Mouse (Mus musculus): ENCODE results near the gene Ntn3. TPM values are rescaled to one million over a fixed set of nuclear protein-coding genes. Genes with fewer than 3 reads are reported as not detected.
A peak's percentile ranks its signal among the peaks of the same experiment; 100 is the strongest.

The Ntn3 gene
- polyA plus RNA-seq, 1 experiment from 2014 or later: 2.0 TPM

DNA sequence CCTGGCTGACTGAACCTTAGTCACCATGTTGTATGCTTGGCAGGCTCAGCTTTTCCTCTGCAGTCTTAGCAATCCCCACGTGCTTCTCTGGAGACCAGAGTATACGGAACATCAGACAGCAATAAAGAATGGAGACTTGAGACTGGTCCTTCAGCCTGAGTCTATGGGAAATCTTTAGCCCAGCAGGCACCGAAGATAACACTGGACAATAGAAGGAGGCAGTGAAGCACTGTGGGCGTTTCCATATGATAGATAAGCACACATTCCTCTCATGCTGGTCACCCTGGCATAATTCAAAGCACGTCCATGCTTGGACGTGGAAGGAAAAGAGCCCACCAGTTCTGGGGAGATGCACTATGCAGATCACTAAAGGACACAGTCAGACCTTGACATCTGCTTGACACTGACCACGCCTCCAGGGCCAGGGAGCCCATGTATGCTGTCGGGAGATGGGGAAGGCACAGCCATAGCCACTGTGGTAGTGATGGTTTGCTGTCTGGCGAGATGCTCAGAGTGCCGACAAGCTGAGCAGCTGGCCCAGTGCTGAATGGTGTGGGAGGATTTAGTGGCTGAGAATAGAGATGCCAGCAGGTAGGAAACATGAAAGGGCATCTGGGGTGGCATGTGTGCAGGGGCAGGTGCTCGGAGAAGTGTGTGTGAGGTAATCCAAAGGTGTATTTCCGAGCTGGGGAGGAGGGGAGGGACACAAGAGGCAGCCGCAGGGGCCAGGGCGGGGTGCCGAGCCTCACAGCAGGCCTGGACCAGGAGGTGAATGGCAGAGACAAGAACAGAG, 12.1 kb downstream of the Ntn3 start:
- Histone ChIP-seq H3K9ac (ENCODE audit: low read depth, low read length) (no peak overlapping the region), H3K4me1 (replicated peaks; ENCODE audit: control insufficient read depth, insufficient read depth, low read length) (0 out of 2 replicates have a peak, but pooled peaks cover 6% of the 10 kb centered on the region), H3K9me3 (ENCODE audit: control insufficient read depth) (no peaks in the 10 kb centered on the region), H3K4me2 (replicated peaks; ENCODE audit: low read depth) (no peak overlapping the region), H3K27ac (ENCODE audit: low read depth, low read length) (no peak overlapping the region), H3K4me3 (ENCODE audit: low read depth, low read length) (no peak overlapping the region), H3K27me3 (replicated peaks; ENCODE audit: control insufficient read depth, insufficient read depth, low read length) (no peaks in the 10 kb centered on the region), H3K36me3 (ENCODE audit: control insufficient read depth, insufficient read depth) (no peaks in the 10 kb centered on the region; the same call in 1 of the 2 replicates)
- ATAC-seq: no peak
- WGBS: 50% methylated on average over 15 of the region's 15 CpGs
- no peak for TF ChIP-seq CTCF (IDR thresholded peaks at IDR 0.05; ENCODE audit: low read depth)

GRCm38 (mm10) chr17:24195349-24195748, 14.0 kb downstream of the Ntn3 start:
- Histone ChIP-seq H3K4me1 (replicated peaks; ENCODE audit: control insufficient read depth, insufficient read depth, low read length) (no peaks in the 10 kb centered on the region), H3K4me2 (replicated peaks; ENCODE audit: low read depth) (no peak overlapping the region), H3K27me3 (replicated peaks; ENCODE audit: control insufficient read depth, insufficient read depth, low read length) (no peaks in the 10 kb centered on the region), H3K9ac (ENCODE audit: low read depth, low read length) (no peak overlapping the region), H3K27ac (ENCODE audit: low read depth, low read length) (no peak overlapping the region), H3K36me3 (ENCODE audit: control insufficient read depth, insufficient read depth) (no peaks in the 10 kb centered on the region; the same call in 1 of the 2 replicates), H3K9me3 (ENCODE audit: control insufficient read depth) (no peaks in the 10 kb centered on the region), H3K4me3 (ENCODE audit: low read depth, low read length) (no peak overlapping the region)
- 63% methylated on average over 2 of the region's 2 CpGs for WGBS
- no peak for ATAC-seq
- 0 out of 2 replicates have a peak, but pooled peaks have one; percentile 8 for TF ChIP-seq CTCF (IDR thresholded peaks at IDR 0.05; ENCODE audit: low read depth)

- WGBS: 84% methylated on average over 5 of the region's 5 CpGs
- no peaks in the 10 kb centered on the region for H3K9me3 ChIP-seq (ENCODE audit: control insufficient read depth)
- no peak overlapping the region for H3K4me3 ChIP-seq (ENCODE audit: low read depth, low read length)
- H3K27me3 ChIP-seq (replicated peaks; ENCODE audit: control insufficient read depth, insufficient read depth, low read length): no peaks in the 10 kb centered on the region
- no peak overlapping the region for H3K27ac ChIP-seq (ENCODE audit: low read depth, low read length)
- H3K36me3 ChIP-seq (ENCODE audit: control insufficient read depth, insufficient read depth): peaks cover 5% of the 10 kb centered on the region; the same call in 1 of the 2 replicates
- no peak overlapping the region for H3K4me2 ChIP-seq (replicated peaks; ENCODE audit: low read depth)
- H3K4me1 ChIP-seq (replicated peaks; ENCODE audit: control insufficient read depth, insufficient read depth, low read length): no peaks in the 10 kb centered on the region
- TF ChIP-seq CTCF (IDR thresholded peaks at IDR 0.05; ENCODE audit: low read depth): no peak
- ATAC-seq: no peak
- no peak overlapping the region for H3K9ac ChIP-seq (ENCODE audit: low read depth, low read length)
Observed at GRCm38 (mm10) chr17:24193769-24194168, 15.6 kb downstream of the Ntn3 start.

DNA sequence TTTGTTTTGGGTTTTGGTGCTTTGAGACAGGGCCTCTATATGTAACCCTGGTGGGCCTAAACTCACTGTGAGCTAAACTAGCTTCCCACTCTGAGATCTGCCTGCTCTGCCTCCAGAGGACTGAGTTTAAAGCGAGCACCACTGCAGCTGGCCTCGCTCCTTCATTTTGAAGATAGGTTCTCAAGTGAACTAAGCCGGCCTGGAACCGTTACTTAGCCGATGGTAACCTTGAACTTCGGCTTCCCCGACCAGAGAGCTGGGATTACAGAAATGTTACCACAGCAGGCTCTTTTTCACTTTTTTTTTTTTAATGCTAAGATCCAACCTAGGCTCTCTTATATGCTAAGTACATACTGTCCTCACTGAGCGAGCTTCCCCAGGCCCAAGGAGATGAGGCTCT, 16.1 kb downstream of the Ntn3 start:
- 85% methylated on average over 8 of the region's 8 CpGs for WGBS
- Histone ChIP-seq H3K36me3 (ENCODE audit: control insufficient read depth, insufficient read depth) (peaks cover 5% of the 10 kb centered on the region; the same call in 1 of the 2 replicates), H3K4me3 (ENCODE audit: low read depth, low read length) (no peak overlapping the region), H3K4me1 (replicated peaks; ENCODE audit: control insufficient read depth, insufficient read depth, low read length) (no peaks in the 10 kb centered on the region), H3K27me3 (replicated peaks; ENCODE audit: control insufficient read depth, insufficient read depth, low read length) (no peaks in the 10 kb centered on the region), H3K4me2 (replicated peaks; ENCODE audit: low read depth) (no peak overlapping the region), H3K9me3 (ENCODE audit: control insufficient read depth) (no peaks in the 10 kb centered on the region), H3K9ac (ENCODE audit: low read depth, low read length) (no peak overlapping the region), H3K27ac (ENCODE audit: low read depth, low read length) (no peak overlapping the region)
- no peak for TF ChIP-seq CTCF (IDR thresholded peaks at IDR 0.05; ENCODE audit: low read depth)
- no peak for ATAC-seq

DNA sequence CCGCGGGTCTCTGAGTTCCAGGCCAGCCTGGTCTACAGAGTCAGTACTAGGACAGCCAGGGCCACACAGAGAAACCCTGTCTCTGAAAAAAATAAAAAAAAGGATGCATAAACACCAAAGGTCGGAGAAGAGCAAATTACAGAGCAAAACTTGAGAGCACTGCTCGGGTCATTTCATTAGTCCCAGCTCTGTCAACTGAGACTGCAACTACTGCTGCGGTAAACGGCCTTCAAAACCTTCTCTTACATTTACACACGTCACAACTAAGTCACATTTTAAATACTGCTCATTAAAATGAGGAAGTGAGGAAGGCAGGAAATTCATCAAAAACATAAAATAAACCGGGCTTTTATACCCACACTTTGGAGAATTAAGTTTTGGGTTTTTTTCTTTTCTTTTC, 16.5 kb downstream of the Ntn3 start:
- no peaks in the 10 kb centered on the region for H3K9me3 ChIP-seq (ENCODE audit: control insufficient read depth)
- no peak overlapping the region for H3K9ac ChIP-seq (ENCODE audit: low read depth, low read length)
- ATAC-seq: no peak
- TF ChIP-seq CTCF (IDR thresholded peaks at IDR 0.05; ENCODE audit: low read depth): no peak
- WGBS: 77% methylated on average over 8 of the region's 8 CpGs
- peaks cover 7% of the 10 kb centered on the region; the same call in 1 of the 2 replicates for H3K36me3 ChIP-seq (ENCODE audit: control insufficient read depth, insufficient read depth)
- H3K4me2 ChIP-seq (replicated peaks; ENCODE audit: low read depth): no peak overlapping the region
- H3K27ac ChIP-seq (ENCODE audit: low read depth, low read length): no peak overlapping the region
- H3K4me1 ChIP-seq (replicated peaks; ENCODE audit: control insufficient read depth, insufficient read depth, low read length): no peaks in the 10 kb centered on the region
- H3K27me3 ChIP-seq (replicated peaks; ENCODE audit: control insufficient read depth, insufficient read depth, low read length): no peaks in the 10 kb centered on the region
- no peak overlapping the region for H3K4me3 ChIP-seq (ENCODE audit: low read depth, low read length)

- TF ChIP-seq CTCF (IDR thresholded peaks at IDR 0.05; ENCODE audit: low read depth): no peak
- 67% methylated on average over 4 of the region's 4 CpGs for WGBS
- Histone ChIP-seq H3K9ac (ENCODE audit: low read depth, low read length) (no peak overlapping the region), H3K4me1 (replicated peaks; ENCODE audit: control insufficient read depth, insufficient read depth, low read length) (no peaks in the 10 kb centered on the region), H3K27me3 (replicated peaks; ENCODE audit: control insufficient read depth, insufficient read depth, low read length) (no peaks in the 10 kb centered on the region), H3K27ac (ENCODE audit: low read depth, low read length) (no peak overlapping the region), H3K36me3 (ENCODE audit: control insufficient read depth, insufficient read depth) (peaks cover 9% of the 10 kb centered on the region; the same call in 1 of the 2 replicates), H3K4me3 (ENCODE audit: low read depth, low read length) (no peak overlapping the region), H3K9me3 (ENCODE audit: control insufficient read depth) (no peaks in the 10 kb centered on the region), H3K4me2 (replicated peaks; ENCODE audit: low read depth) (no peak overlapping the region)
- no peak for ATAC-seq
Observed at GRCm38 (mm10) chr17:24191481-24191880, 17.9 kb downstream of the Ntn3 start.

All from intestine, postnatal 0 days (tissue).